ENCODE assay signal across 27 mouse cellular contexts in genomic region chr10:77454795-77455194, GRCm38 (mm10). TPM values are rescaled to one million over a fixed set of nuclear protein-coding genes. Genes with fewer than 3 reads are reported as not detected.
DNase-seq lines count a peak whose midpoint lies in the region; ATAC-seq and TF ChIP-seq lines count a peak whose summit lies in the region.
"Had no signal": no experiment of that assay in that cellular context is flagged by ENCODE, and none has a peak within 500 bp of the region (broad histone marks: within the 10 kb centered on the region; RNA-seq: fewer than 3 reads in every experiment).

No protein-coding gene starts in this region.

- no peak for TF ChIP-seq EP300 in heart, adult 2 months (IDR thresholded peaks at IDR 0.05; ENCODE audit: insufficient read depth, low read depth, low read length)
- TF ChIP-seq EP300 in lung, postnatal 0 days (IDR thresholded peaks at IDR 0.05): no peak

- H3K36me3 ChIP-seq in heart, adult 2 months (ENCODE audit: control insufficient read depth, insufficient read depth, low read length): no peaks in the 10 kb centered on the region; the same call in 1 of the 2 replicates
- no peaks in the 10 kb centered on the region for H3K36me3 ChIP-seq in heart, embryonic 14.5 days (ENCODE audit: control insufficient read depth, insufficient read depth, low read length)
- H3K36me3 ChIP-seq in lung, postnatal 0 days (ENCODE audit: insufficient read depth, low read length): no peaks in the 10 kb centered on the region
- H3K36me3 ChIP-seq in heart, embryonic 16.5 days (ENCODE audit: control insufficient read depth, insufficient read depth): no peaks in the 10 kb centered on the region
- H3K36me3 ChIP-seq: embryonic facial prominence, embryonic 10.5 days; embryonic facial prominence, embryonic 15.5 days; forebrain, embryonic 12.5 days; hindbrain, embryonic 13.5 days; liver, embryonic 15.5 days; midbrain, embryonic 13.5 days; neural tube, embryonic 15.5 days; stomach, embryonic 15.5 days had no signal

- TF ChIP-seq CTCF in heart, adult 2 months (IDR thresholded peaks at IDR 0.05): no peak
- no peak for TF ChIP-seq CTCF in lung, postnatal 0 days (IDR thresholded peaks at IDR 0.05)
- no peak for TF ChIP-seq CTCF in lung, adult 2 months (IDR thresholded peaks at IDR 0.05; ENCODE audit: insufficient read depth, low read length)

- peaks cover 15% of the 10 kb centered on the region for H3K4me1 ChIP-seq in heart, adult 2 months (ENCODE audit: control insufficient read depth, insufficient read depth, low read length)
- H3K4me1 ChIP-seq in heart, embryonic 14.5 days (ENCODE audit: control insufficient read depth in 2 of 2, insufficient read depth in 2 of 2, low read length in 2 of 2): peaks cover 33 to 36% of the 10 kb centered on the region in 2 experiments
- no peaks in the 10 kb centered on the region; the same call in 1 of the 2 replicates for H3K4me1 ChIP-seq in lung, postnatal 0 days (ENCODE audit: insufficient read depth, low read depth, low read length)
- H3K4me1 ChIP-seq in lung, adult 2 months (ENCODE audit: control insufficient read depth, insufficient read depth, low read length): no peaks in the 10 kb centered on the region
- peaks cover 33% of the 10 kb centered on the region for H3K4me1 ChIP-seq in heart, embryonic 16.5 days (ENCODE audit: control insufficient read depth, insufficient read depth, low read length)
- H3K4me1 ChIP-seq: forebrain, embryonic 12.5 days; hindbrain, embryonic 13.5 days; liver, embryonic 15.5 days; midbrain, embryonic 13.5 days; neural tube, embryonic 15.5 days; stomach, embryonic 15.5 days had no signal

- WGBS in heart, adult 2 months: 64% methylated on average over 6 of the region's 6 CpGs
- 30% methylated on average over 6 of the region's 6 CpGs for WGBS in heart, embryonic 14.5 days
- WGBS in lung, postnatal 0 days: 53% methylated on average over 6 of the region's 6 CpGs
- 66% methylated on average over 6 of the region's 6 CpGs for WGBS in lung, adult 2 months
- WGBS in heart, embryonic 16.5 days: 40% methylated on average over 6 of the region's 6 CpGs

- H3K27ac ChIP-seq in heart, adult 2 months: peak overlapping the region; percentile 86
- H3K27ac ChIP-seq in heart, embryonic 14.5 days (replicated peaks in 1 of 2; ENCODE audit: control insufficient read depth in 1 of 2, insufficient read depth in 1 of 2, low read depth in 2 of 2, low read length in 2 of 2): peak overlapping the region; percentile 63 to 95
- H3K27ac ChIP-seq in lung, postnatal 0 days (ENCODE audit: low read length): peak overlapping the region; percentile 69
- H3K27ac ChIP-seq in heart, embryonic 16.5 days (ENCODE audit: low read length): peak overlapping the region; percentile 98
- H3K27ac ChIP-seq: embryonic facial prominence, embryonic 10.5 days; embryonic facial prominence, embryonic 15.5 days; forebrain, embryonic 12.5 days; hindbrain, embryonic 13.5 days; kidney, postnatal 0 days; liver, embryonic 15.5 days; midbrain, embryonic 13.5 days; neural tube, embryonic 15.5 days; stomach, embryonic 15.5 days had no signal

- no peaks in the 10 kb centered on the region for H3K79me2 ChIP-seq in heart, adult 2 months (replicated peaks; ENCODE audit: control insufficient read depth, insufficient read depth, low read length)

- H3K9ac ChIP-seq in heart, adult 2 months (ENCODE audit: low read depth, low read length): no peak overlapping the region
- H3K9ac ChIP-seq in heart, embryonic 14.5 days (ENCODE audit: low read length): no peak overlapping the region; the same call in 1 of the 2 replicates
- no peak overlapping the region for H3K9ac ChIP-seq in lung, postnatal 0 days (replicated peaks; ENCODE audit: low read depth)
- peak overlapping the region; percentile 45; the same call in 1 of the 2 replicates for H3K9ac ChIP-seq in heart, embryonic 16.5 days (ENCODE audit: low read length)
- H3K9ac ChIP-seq: embryonic facial prominence, embryonic 15.5 days; forebrain, embryonic 12.5 days; forebrain, postnatal 0 days; hindbrain, embryonic 13.5 days; liver, embryonic 15.5 days; midbrain, embryonic 13.5 days; neural tube, embryonic 15.5 days; stomach, embryonic 15.5 days had no signal

- H3K4me3 ChIP-seq in heart, adult 2 months: no peak overlapping the region
- H3K4me3 ChIP-seq in heart, embryonic 14.5 days (ENCODE audit: control insufficient read depth in 1 of 2, insufficient read depth in 1 of 2, low read depth in 1 of 2, low read length in 2 of 2): no peak overlapping the region
- no peak overlapping the region for H3K4me3 ChIP-seq in lung, postnatal 0 days (ENCODE audit: low read depth, low read length)
- H3K4me3 ChIP-seq in lung, adult 2 months (replicated peaks; ENCODE audit: extremely low read depth, low read depth, low read length): no peak overlapping the region
- no peak overlapping the region for H3K4me3 ChIP-seq in heart, embryonic 16.5 days (ENCODE audit: low read length)
- H3K4me3 ChIP-seq: embryonic facial prominence, embryonic 10.5 days; embryonic facial prominence, embryonic 15.5 days; forebrain, embryonic 12.5 days; hindbrain, embryonic 13.5 days; liver, embryonic 15.5 days; megakaryocyte, embryonic 14.5 days; midbrain, embryonic 13.5 days; neural tube, embryonic 15.5 days; stomach, embryonic 15.5 days had no signal

- H3K27me3 ChIP-seq in heart, adult 2 months (ENCODE audit: control insufficient read depth, insufficient read depth, low read length): no peaks in the 10 kb centered on the region
- no peaks in the 10 kb centered on the region for H3K27me3 ChIP-seq in heart, embryonic 14.5 days (ENCODE audit: control insufficient read depth, insufficient read depth, low read length)
- no peaks in the 10 kb centered on the region for H3K27me3 ChIP-seq in lung, postnatal 0 days (replicated peaks; ENCODE audit: insufficient read depth, low read length)
- H3K27me3 ChIP-seq in heart, embryonic 16.5 days (ENCODE audit: control insufficient read depth, insufficient read depth, low read length): no peaks in the 10 kb centered on the region
- H3K27me3 ChIP-seq: embryonic facial prominence, embryonic 15.5 days; forebrain, embryonic 12.5 days; hindbrain, embryonic 13.5 days; midbrain, embryonic 13.5 days; neural tube, embryonic 15.5 days; stomach, embryonic 15.5 days had no signal

- no peak for DNase-seq in heart, adult 2 months
- DNase-seq in heart, postnatal 4 days: no peak
- no peak for DNase-seq in heart, postnatal 25 days (ENCODE audit: low spot score)
- DNase-seq in lung, postnatal 0 days (ENCODE audit: low spot score): no peak
- no peak for DNase-seq in lung, adult 2 months
- no peak for DNase-seq in layer of hippocampus, adult 9-11 months
- DNase-seq: adrenal gland, postnatal 25 days; cerebellum, adult 18-20 months; cerebellum, postnatal 14 days; forebrain, postnatal 0 days; gastrocnemius, postnatal 14 days; kidney, adult 8-10 months; right cerebral cortex, postnatal 14 days had no signal

- no peaks in the 10 kb centered on the region for H3K9me3 ChIP-seq in heart, embryonic 14.5 days (ENCODE audit: control insufficient read depth, low read length)
- H3K9me3 ChIP-seq in lung, postnatal 0 days (ENCODE audit: low read length): no peaks in the 10 kb centered on the region
- H3K9me3 ChIP-seq in heart, embryonic 16.5 days (replicated peaks; ENCODE audit: control insufficient read depth, low read length): 0 out of 2 replicates have a peak, but pooled peaks cover 2% of the 10 kb centered on the region
- H3K9me3 ChIP-seq: embryonic facial prominence, embryonic 10.5 days; forebrain, embryonic 12.5 days; liver, embryonic 15.5 days; midbrain, embryonic 13.5 days; neural tube, embryonic 15.5 days; stomach, embryonic 15.5 days had no signal

- ATAC-seq in heart, embryonic 14.5 days (ENCODE audit: insufficient number of reproducible peaks, insufficient read depth, low FRiP score, low read depth): no peak
- peak; percentile 18 for ATAC-seq in lung, postnatal 0 days
- ATAC-seq in heart, embryonic 16.5 days (replicated peaks; ENCODE audit: extremely low read depth, insufficient read depth, low FRiP score): no peak
- ATAC-seq: CD4-positive, CD25-positive, alpha-beta regulatory T cell, adult 4 months; forebrain, postnatal 0 days; intestine, embryonic 16.5 days; midbrain, embryonic 13.5 days had no signal

- no peak overlapping the region for H3K4me2 ChIP-seq in heart, embryonic 14.5 days (ENCODE audit: low read length)
- H3K4me2 ChIP-seq in lung, postnatal 0 days (replicated peaks; ENCODE audit: low read depth, low read length): no peak overlapping the region
- no peak overlapping the region for H3K4me2 ChIP-seq in heart, embryonic 16.5 days (ENCODE audit: low read depth, low read length)
- H3K4me2 ChIP-seq: embryonic facial prominence, embryonic 15.5 days; forebrain, embryonic 12.5 days; hindbrain, embryonic 13.5 days; liver, embryonic 15.5 days; midbrain, embryonic 13.5 days; neural tube, embryonic 15.5 days; stomach, embryonic 15.5 days had no signal

- no peak for TF ChIP-seq POLR2A in heart, adult 2 months (IDR thresholded peaks at IDR 0.05; ENCODE audit: insufficient read depth, low read depth, low read length)
- TF ChIP-seq POLR2A in lung, adult 2 months (IDR thresholded peaks at IDR 0.05; ENCODE audit: borderline replicate concordance, extremely low read depth, low read depth, low read length): no peak

- intact Hi-C loops in heart, adult 2 months (cut with DNase I): no loop called here
- intact Hi-C loops in heart, postnatal 25 days (cut with DNase I): no loop called here

RNA-seq across cellular contexts. Expression of gene Adarb1, which starts 36.7 kb away (rescaled TPM):
- total RNA-seq in heart, adult 2 months (2021): 10 to 100 TPM; 17.1 to 17.2 TPM
- polyA plus RNA-seq in heart, adult 2 months (2012; rRNA removed): 11.4 and 17.2 TPM in 2 replicates
- 10 to 100 TPM; 20.9 to 23.3 TPM for total RNA-seq in heart, postnatal 4 days (2021)
- polyA plus RNA-seq in heart, embryonic 14.5 days (2014; fragmentation: Nextera tagmentation; extraction: Ambion mirVana): 13.4 and 15.4 TPM in 2 replicates
- 10 to 100 TPM; 16.7 to 19.7 TPM for total RNA-seq in heart, postnatal 25 days (2021)
- 25.3 and 30.1 TPM in 2 replicates for polyA plus RNA-seq in lung, postnatal 0 days (2015; fragmentation: Nextera tagmentation; extraction: Ambion mirVana)
- polyA plus RNA-seq in lung, adult 2 months (2012; rRNA removed): 29.9 and 35.0 TPM in 2 replicates
- polyA plus RNA-seq in heart, embryonic 16.5 days (2015; fragmentation: Nextera tagmentation; extraction: Ambion mirVana): 11.7 and 15.3 TPM in 2 replicates
